Mouse (Mus musculus): ENCODE results near the gene Anapc16.

DNA sequence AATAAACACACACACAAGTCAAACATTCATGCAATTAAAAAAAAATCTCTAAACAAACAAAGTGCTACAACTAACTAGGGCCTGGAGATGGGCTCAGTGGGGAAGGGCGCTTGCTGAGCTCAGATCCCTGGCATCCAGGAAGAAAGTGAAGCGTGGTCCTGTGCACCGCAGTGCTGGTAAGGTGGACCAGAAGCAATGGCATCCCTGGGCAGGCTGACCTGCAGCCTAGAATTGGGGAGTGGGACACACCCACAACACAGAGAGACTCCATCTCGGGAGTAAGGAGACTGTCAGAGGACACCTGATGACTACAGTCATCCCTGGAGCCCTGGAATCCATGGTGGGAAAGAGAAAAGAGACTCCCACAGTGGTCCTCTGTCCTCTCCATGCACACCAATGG is 29.5 kb downstream of the Anapc16 start:
- TF ChIP-seq CTCF (IDR thresholded peaks at IDR 0.05; ENCODE audit: extremely low read depth, insufficient read depth, insufficient read length, insufficient replicate concordance) (no peak), POLR2A (IDR thresholded peaks at IDR 0.05; ENCODE audit: low read depth, low read length) (no peak)
